Mouse (Mus musculus): ENCODE data around the gene St6gal1. TPM values are rescaled to one million over a fixed set of nuclear protein-coding genes. Genes with fewer than 3 reads are reported as not detected.

Gene St6gal1
- polyA plus RNA-seq, 2 experiments, result 10.5 to 10.6 TPM

- H3K27ac ChIP-seq, result no peak overlapping the region
Measured at GRCm38 (mm10) chr16:23225821-23226600, 1.5 kb downstream of the St6gal1 start.

GRCm38 (mm10) chr16:23226601-23227351 lies 2.2 kb downstream of the St6gal1 start:
- no peak overlapping the region for H3K9ac ChIP-seq (replicated peaks)
- ATAC-seq (ENCODE audit: insufficient read depth) (no peak), DNase-seq (ENCODE audit: low read depth in 3 of 3, low spot score in 3 of 3) (no peak)
- no peak overlapping the region for H3K27ac ChIP-seq
- TF ChIP-seq EP300 (IDR thresholded peaks at IDR 0.05; ENCODE audit: low read depth), result no peak
- H3K4me2 ChIP-seq (ENCODE audit: low read depth), result peak overlapping the region; percentile 63
- no peaks in the 10 kb centered on the region for H3K9me3 ChIP-seq (ENCODE audit: control insufficient read depth, low read length)
- H3K4me1 ChIP-seq (replicated peaks; ENCODE audit: control insufficient read depth in 2 of 2, insufficient read depth in 2 of 2, low read length in 1 of 2), result peaks cover 0 to 5% of the 10 kb centered on the region in 2 experiments; a peak in 1 of 4 replicates
- H3K36me3 ChIP-seq (replicated peaks; ENCODE audit: control insufficient read depth, insufficient read depth, low read depth), result no peaks in the 10 kb centered on the region
- H3K27me3 ChIP-seq (ENCODE audit: control insufficient read depth, insufficient read depth, low read length), result peaks cover 38% of the 10 kb centered on the region
- 10% methylated on average over 14 of the region's 14 CpGs for WGBS (ENCODE audit: insufficient replicate concordance)
- H3K4me3 ChIP-seq (ENCODE audit: insufficient read depth in 1 of 2, low read depth in 2 of 2, low read length in 2 of 2), result peak overlapping the region; percentile 52 to 68; a peak in 2 of 4 replicates

More at GRCm38 (mm10) chr16:23225821-23226600, 1.5 kb downstream of the St6gal1 start:
- Histone ChIP-seq H3K4me3 (ENCODE audit: insufficient read depth in 1 of 2, low read depth in 2 of 2, low read length in 2 of 2) (peak overlapping the region; percentile 52 to 68), H3K36me3 (replicated peaks; ENCODE audit: control insufficient read depth, insufficient read depth, low read depth) (no peaks in the 10 kb centered on the region), H3K4me2 (ENCODE audit: low read depth) (peak overlapping the region; percentile 63), H3K4me1 (replicated peaks; ENCODE audit: control insufficient read depth in 2 of 2, insufficient read depth in 2 of 2, low read length in 1 of 2) (peaks cover 0 to 5% of the 10 kb centered on the region in 2 experiments; a peak in 1 of 4 replicates), H3K9me3 (ENCODE audit: control insufficient read depth, low read length) (no peaks in the 10 kb centered on the region), H3K27me3 (ENCODE audit: control insufficient read depth, insufficient read depth, low read length) (peaks cover 38% of the 10 kb centered on the region), H3K9ac (replicated peaks) (no peak overlapping the region)
- no peak for DNase-seq (ENCODE audit: low read depth in 3 of 3, low spot score in 3 of 3)
- under 1% methylated on average over 28 of the region's 28 CpGs for WGBS (ENCODE audit: insufficient replicate concordance)
- TF ChIP-seq EP300 (IDR thresholded peaks at IDR 0.05; ENCODE audit: low read depth) (no peak), CTCF (IDR thresholded peaks at IDR 0.05; ENCODE audit: low read depth) (0 out of 2 replicates have a peak, but pooled peaks have one; percentile 7)
- no peak for ATAC-seq (ENCODE audit: insufficient read depth)

GRCm38 (mm10) chr16:23227851-23228250 lies 3.3 kb downstream of the St6gal1 start:
- no peak for TF ChIP-seq EP300 (IDR thresholded peaks at IDR 0.05; ENCODE audit: low read depth)
- no peak for TF ChIP-seq CTCF (IDR thresholded peaks at IDR 0.05; ENCODE audit: low read depth)
- Histone ChIP-seq H3K27ac (no peak overlapping the region), H3K4me3 (ENCODE audit: insufficient read depth in 1 of 2, low read depth in 2 of 2, low read length in 2 of 2) (no peak overlapping the region), H3K9ac (replicated peaks) (no peak overlapping the region), H3K36me3 (replicated peaks; ENCODE audit: control insufficient read depth, insufficient read depth, low read depth) (no peaks in the 10 kb centered on the region), H3K27me3 (ENCODE audit: control insufficient read depth, insufficient read depth, low read length) (peaks cover 38% of the 10 kb centered on the region), H3K9me3 (ENCODE audit: control insufficient read depth, low read length) (no peaks in the 10 kb centered on the region), H3K4me1 (replicated peaks; ENCODE audit: control insufficient read depth in 2 of 2, insufficient read depth in 2 of 2, low read length in 1 of 2) (peaks cover 0 to 5% of the 10 kb centered on the region in 2 experiments; a peak in 1 of 4 replicates), H3K4me2 (ENCODE audit: low read depth) (no peak overlapping the region)
- WGBS (ENCODE audit: insufficient replicate concordance), result 33% methylated on average over 6 of the region's 6 CpGs
- DNase-seq (ENCODE audit: low read depth in 3 of 3, low spot score in 3 of 3), result no peak
- no peak for ATAC-seq (ENCODE audit: insufficient read depth)

GRCm38 (mm10) chr16:23228486-23228885 lies 3.9 kb downstream of the St6gal1 start:
- no peak for TF ChIP-seq EP300 (IDR thresholded peaks at IDR 0.05; ENCODE audit: low read depth)
- H3K9me3 ChIP-seq (ENCODE audit: control insufficient read depth, low read length), result no peaks in the 10 kb centered on the region
- H3K36me3 ChIP-seq (replicated peaks; ENCODE audit: control insufficient read depth, insufficient read depth, low read depth), result no peaks in the 10 kb centered on the region
- H3K9ac ChIP-seq (replicated peaks), result no peak overlapping the region
- H3K4me1 ChIP-seq (replicated peaks; ENCODE audit: control insufficient read depth in 2 of 2, insufficient read depth in 2 of 2, low read length in 1 of 2), result peaks cover 0 to 5% of the 10 kb centered on the region in 2 experiments; a peak in 1 of 4 replicates
- ATAC-seq (ENCODE audit: insufficient read depth), result no peak
- no peak overlapping the region for H3K4me3 ChIP-seq (ENCODE audit: insufficient read depth in 1 of 2, low read depth in 2 of 2, low read length in 2 of 2)
- peaks cover 35% of the 10 kb centered on the region for H3K27me3 ChIP-seq (ENCODE audit: control insufficient read depth, insufficient read depth, low read length)
- no peak for DNase-seq (ENCODE audit: low read depth in 3 of 3, low spot score in 3 of 3)
- no peak overlapping the region for H3K4me2 ChIP-seq (ENCODE audit: low read depth)
- WGBS (ENCODE audit: insufficient replicate concordance), result 27% methylated on average over 3 of the region's 3 CpGs
- H3K27ac ChIP-seq, result no peak overlapping the region

- no peak for TF ChIP-seq EP300 (IDR thresholded peaks at IDR 0.05; ENCODE audit: low read depth)
- TF ChIP-seq CTCF (IDR thresholded peaks at IDR 0.05; ENCODE audit: low read depth), result no peak
- no peak for DNase-seq (ENCODE audit: low read depth in 3 of 3, low spot score in 3 of 3)
- no peaks in the 10 kb centered on the region for H3K36me3 ChIP-seq (replicated peaks; ENCODE audit: control insufficient read depth, insufficient read depth, low read depth)
- no peak overlapping the region for H3K9ac ChIP-seq (replicated peaks)
- H3K4me1 ChIP-seq (replicated peaks; ENCODE audit: control insufficient read depth in 2 of 2, insufficient read depth in 2 of 2, low read length in 1 of 2), result peaks cover 0 to 5% of the 10 kb centered on the region in 2 experiments; a peak in 1 of 4 replicates
- H3K4me3 ChIP-seq (ENCODE audit: insufficient read depth in 1 of 2, low read depth in 2 of 2, low read length in 2 of 2), result no peak overlapping the region
- ATAC-seq (ENCODE audit: insufficient read depth), result no peak
- no peak overlapping the region for H3K4me2 ChIP-seq (ENCODE audit: low read depth)
- no peaks in the 10 kb centered on the region for H3K9me3 ChIP-seq (ENCODE audit: control insufficient read depth, low read length)
- WGBS (ENCODE audit: insufficient replicate concordance), result 65% methylated on average over 3 of the region's 3 CpGs
- peaks cover 23% of the 10 kb centered on the region for H3K27me3 ChIP-seq (ENCODE audit: control insufficient read depth, insufficient read depth, low read length)
- H3K27ac ChIP-seq, result no peak overlapping the region
Measured at GRCm38 (mm10) chr16:23229945-23230344, 5.4 kb downstream of the St6gal1 start.
